Mouse (Mus musculus) bone marrow, adult 2 months (tissue): ENCODE results near the gene Gprc5b. TPM values are rescaled to one million over a fixed set of nuclear protein-coding genes. Genes with fewer than 3 reads are reported as not detected.

Source experiments
- H3K27ac ChIP-seq: fragments of 200-500 bp; 2 replicates; pipeline ENCODE4 v1.5.1; 2012; ENCODE audit warnings: low read depth, mild to moderate bottlenecking, control low read depth, inconsistent platforms, low read length; ENCODE audit not compliant: control insufficient read depth, poor library complexity, insufficient read depth
- H3K4me1 ChIP-seq: fragments of 200-500 bp; 2 replicates; pipeline ENCODE4 v1.6.1; 2011; ENCODE audit warnings: low read length; ENCODE audit not compliant: control insufficient read depth, insufficient read depth
- H3K4me3 ChIP-seq: fragments of 200-500 bp; replicated peaks from 2 replicates; pipeline ENCODE3; 2011; ENCODE audit warnings: mild to moderate bottlenecking, low read depth, low read length, control low read depth; ENCODE audit not compliant: control insufficient read depth
- CTCF ChIP-seq: fragments of 200-500 bp; IDR thresholded peaks from 2 replicates; pipeline ENCODE4 v1.5.1; 2011; ENCODE audit warnings: low read length, control low read depth; ENCODE audit not compliant: control insufficient read depth, insufficient read depth
- POLR2A ChIP-seq: fragments of 200-500 bp; IDR thresholded peaks from 2 replicates; pipeline ENCODE4 v1.6.1; 2011; ENCODE audit warnings: low read depth, mild to moderate bottlenecking, control low read depth, low read length, borderline replicate concordance; ENCODE audit not compliant: control insufficient read depth
- WGBS: fragments of 180-500 bp; shearing (Covaris S2); methylation state at CpG from one replicate; pipeline ENCODE4 v1.1.7; 2018; 5-methylcytosine and 5-hydroxymethylcytosine counted together
- polyA plus RNA-seq: library from polyadenylated mRNA; stranded (reverse); fragments of >200 nt; gene quantifications from 2 replicates; pipeline ENCODE4 v1.2.4, GENCODE M21; 2011; ENCODE audit warnings: low replicate concordance; ENCODE audit not compliant: missing spikeins, insufficient read depth, insufficient read length

The Gprc5b gene
- polyA plus RNA-seq, 1 experiment = 1.9 TPM

DNA sequence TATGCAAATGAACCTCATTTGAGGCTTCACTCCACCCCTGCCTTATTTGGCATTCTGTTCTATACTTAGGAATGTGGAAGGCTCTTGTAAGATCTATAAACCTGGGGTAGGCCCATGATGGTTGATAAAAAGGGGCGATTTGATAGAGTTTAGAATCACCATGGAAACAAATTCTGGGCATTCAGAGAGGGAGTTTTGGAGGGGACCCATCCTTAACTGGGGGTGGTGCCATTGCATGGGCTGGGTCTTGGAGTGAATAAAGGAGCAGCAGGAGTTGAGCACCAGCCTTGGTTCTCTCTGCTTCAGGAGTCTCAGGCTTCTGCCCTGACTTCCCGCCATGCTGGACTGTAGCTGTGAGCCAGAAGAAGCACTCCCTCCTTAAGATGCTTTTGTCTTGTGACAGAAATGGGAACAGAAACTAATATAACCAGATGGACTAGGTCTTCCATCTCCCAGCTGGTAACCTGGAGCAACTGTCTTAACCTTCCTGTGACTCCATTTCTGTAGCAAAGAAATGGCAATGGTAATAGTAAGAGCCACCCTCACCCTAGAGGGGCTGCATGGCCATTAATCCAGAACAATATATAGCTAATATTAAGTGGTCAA, 46.2 kb downstream of the Gprc5b start:
- Histone ChIP-seq H3K4me1 (no peaks in the 10 kb centered on the region), H3K27ac (no peak overlapping the region), H3K4me3 (no peak overlapping the region)
- WGBS = 74% methylated on average over 2 of the region's 2 CpGs
- TF ChIP-seq POLR2A = no peak
- TF ChIP-seq CTCF = no peak

DNA sequence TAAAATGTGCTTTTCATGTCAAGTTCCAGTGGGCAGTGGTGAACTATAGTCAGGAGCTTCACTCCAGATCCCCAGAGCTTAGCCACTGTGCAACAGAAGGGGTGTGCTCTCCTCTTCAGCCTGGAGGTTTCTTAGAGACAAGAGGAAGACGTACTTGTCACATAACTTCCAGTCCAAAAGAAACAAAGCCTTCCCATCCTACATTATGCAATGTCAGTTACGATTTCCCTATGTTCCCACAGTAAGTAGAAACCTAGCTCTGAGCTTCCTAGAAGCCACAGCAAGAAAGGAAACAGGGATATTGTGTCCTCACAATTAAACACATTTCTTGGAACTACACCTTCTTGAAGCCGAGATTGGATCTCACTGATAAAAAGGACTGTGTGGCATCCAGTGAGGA, 47.8 kb downstream of the Gprc5b start:
- no peak for TF ChIP-seq CTCF
- no peak for TF ChIP-seq POLR2A
- 48% methylated on average over 3 of the region's 3 CpGs for WGBS
- no peak overlapping the region for H3K4me3 ChIP-seq
- no peak overlapping the region for H3K27ac ChIP-seq
- no peaks in the 10 kb centered on the region; the same call in 1 of the 2 replicates for H3K4me1 ChIP-seq

GRCm38 (mm10) chr7:118944884-118945283, 50.1 kb downstream of the Gprc5b start:
- TF ChIP-seq POLR2A (no peak), CTCF (no peak)
- H3K27ac ChIP-seq = no peak overlapping the region
- no peak overlapping the region for H3K4me3 ChIP-seq
- 67% methylated on average over 2 of the region's 2 CpGs for WGBS
- H3K4me1 ChIP-seq = no peaks in the 10 kb centered on the region; the same call in 1 of the 2 replicates

- 21% methylated on average over 7 of the region's 7 CpGs for WGBS
- Histone ChIP-seq H3K4me3 (no peak overlapping the region), H3K27ac (no peak overlapping the region), H3K4me1 (no peaks in the 10 kb centered on the region; the same call in 1 of the 2 replicates)
- TF ChIP-seq CTCF = no peak
- TF ChIP-seq POLR2A = no peak
These were observed 51.8 kb downstream of the Gprc5b start for GRCm38 (mm10) chr7:118943170-118943569.

DNA sequence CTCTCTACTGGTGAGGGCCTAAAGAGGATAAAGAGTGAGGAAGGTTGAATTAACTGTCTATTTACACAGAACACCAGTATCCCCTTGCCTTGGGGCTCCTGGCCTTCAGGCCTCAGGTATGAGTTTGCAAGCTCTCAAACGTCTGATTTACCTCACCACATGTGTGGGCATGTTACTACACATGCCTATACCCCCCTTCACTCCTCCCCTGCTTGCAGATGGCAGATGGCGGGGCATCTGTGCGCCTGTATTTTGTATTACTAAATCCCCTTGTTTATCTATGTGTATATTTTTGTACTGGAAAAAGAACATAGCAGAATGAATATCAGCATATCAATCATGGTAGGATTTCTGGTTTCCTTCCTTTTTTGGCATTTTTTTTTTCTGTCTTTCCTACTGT, 52.7 kb downstream of the Gprc5b start:
- TF ChIP-seq POLR2A (no peak), CTCF (no peak)
- no peak overlapping the region for H3K27ac ChIP-seq
- no peaks in the 10 kb centered on the region; the same call in 1 of the 2 replicates for H3K4me1 ChIP-seq
- H3K4me3 ChIP-seq = no peak overlapping the region
- WGBS = 64% methylated on average over 3 of the region's 3 CpGs

DNA sequence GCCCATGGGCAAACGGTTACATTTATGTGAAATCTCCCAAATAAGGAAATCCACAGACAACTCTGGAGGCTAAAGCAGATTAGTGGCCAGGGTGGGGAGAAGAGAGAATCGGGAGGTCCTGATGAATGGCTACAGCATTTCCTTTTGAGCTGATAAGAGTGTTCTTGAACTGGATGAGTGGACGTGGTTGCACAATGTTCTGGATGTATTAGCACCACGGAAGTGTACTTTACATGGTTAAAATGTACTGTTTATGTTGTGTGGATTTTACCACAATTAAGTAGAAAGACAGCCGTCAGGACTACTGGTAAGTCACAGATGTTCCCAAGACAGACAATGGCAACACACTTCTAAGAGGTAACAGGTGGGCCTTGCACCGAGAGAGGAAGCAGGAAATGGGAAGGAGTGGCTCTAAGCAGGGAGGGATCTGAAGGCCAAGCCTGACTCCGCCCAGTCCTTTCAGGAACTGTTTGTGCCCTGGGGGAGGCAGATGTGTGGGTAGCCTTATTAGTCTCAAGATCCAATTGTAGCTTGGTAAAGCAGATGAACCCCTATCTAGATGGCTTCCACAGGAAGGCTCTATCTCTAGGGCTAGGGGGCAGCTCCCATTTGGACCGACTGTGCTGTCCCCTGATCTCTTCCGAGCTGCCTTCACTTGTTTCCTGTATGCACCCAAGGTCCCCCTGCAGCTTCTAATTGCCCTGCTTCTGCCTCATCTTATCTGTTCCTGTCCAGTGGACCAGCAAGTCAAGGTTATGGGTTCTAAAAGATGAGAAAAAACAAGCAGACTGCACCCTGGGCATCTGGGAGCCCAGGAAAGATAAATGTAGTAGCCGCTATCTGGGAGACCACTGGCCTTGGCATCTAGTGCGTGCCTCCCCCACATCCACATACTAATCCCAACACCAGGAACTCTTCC, 57.3 kb downstream of the Gprc5b start:
- H3K27ac ChIP-seq = no peak overlapping the region
- H3K4me3 ChIP-seq = no peak overlapping the region
- 53% methylated on average over 11 of the region's 11 CpGs for WGBS
- no peak for TF ChIP-seq CTCF
- TF ChIP-seq POLR2A = no peak
- no peaks in the 10 kb centered on the region; the same call in 1 of the 2 replicates for H3K4me1 ChIP-seq

GRCm38 (mm10) chr7:118936844-118937243, 58.2 kb downstream of the Gprc5b start:
- 74% methylated on average over 4 of the region's 4 CpGs for WGBS
- TF ChIP-seq POLR2A = no peak
- no peak for TF ChIP-seq CTCF
- H3K27ac ChIP-seq = no peak overlapping the region

DNA sequence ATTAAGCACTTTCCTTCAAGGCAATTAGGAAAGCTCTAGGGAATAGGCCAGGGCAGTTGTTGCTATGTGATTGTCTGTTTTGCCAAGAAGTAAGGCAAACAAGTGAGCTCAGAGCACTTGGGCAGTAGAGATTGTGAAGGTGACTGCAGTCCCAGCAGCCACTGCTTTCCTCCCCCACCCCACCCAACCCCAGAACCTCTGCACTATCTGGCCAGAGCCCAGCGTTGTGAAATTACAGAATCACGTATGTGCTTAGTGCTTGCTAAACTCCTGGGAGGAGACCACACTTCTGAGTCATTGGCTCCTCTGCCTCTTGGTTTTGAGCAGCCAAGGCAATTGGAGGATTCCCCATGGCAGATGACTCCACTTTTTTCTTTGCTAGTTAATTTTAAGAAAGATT, 59.7 kb downstream of the Gprc5b start:
- Histone ChIP-seq H3K27ac (no peak overlapping the region), H3K4me1 (no peaks in the 10 kb centered on the region; the same call in 1 of the 2 replicates), H3K4me3 (no peak overlapping the region)
- WGBS = 18% methylated on average over 2 of the region's 2 CpGs
- TF ChIP-seq POLR2A (no peak), CTCF (no peak)

More at GRCm38 (mm10) chr7:118936844-118937243, 58.2 kb downstream of the Gprc5b start:
- H3K4me3 ChIP-seq = no peak overlapping the region
- no peaks in the 10 kb centered on the region; the same call in 1 of the 2 replicates for H3K4me1 ChIP-seq
